Mouse (Mus musculus) G1E (cell line): Measurements from ENCODE around the gene Fev. TPM values are rescaled to one million over a fixed set of nuclear protein-coding genes. Genes with fewer than 3 reads are reported as not detected.

ENCODE experiments used
- ATAC-seq: 2 replicates; pipeline ENCODE4 v1.8.0; 2016; ENCODE audit warnings: mild to moderate bottlenecking; ENCODE audit not compliant: insufficient number of reproducible peaks, poor library complexity, low FRiP score, severe bottlenecking; ENCODE audit errors: extremely low read depth
- DNase-seq: peaks from one replicate; pipeline ENCODE4 v3.0.0; 2012; ENCODE audit warnings: low spot score
- H3K27me3 ChIP-seq: 2 replicates; pipeline ENCODE4 v1.6.1; 2012; ENCODE audit warnings: mild to moderate bottlenecking, low read length, inconsistent platforms; ENCODE audit not compliant: insufficient read depth
- H3K36me3 ChIP-seq: replicated peaks from 2 replicates; pipeline ENCODE3; 2012; ENCODE audit warnings: mild to moderate bottlenecking, inconsistent platforms
- H3K4me1 ChIP-seq: 2 replicates; pipeline ENCODE4 v1.6.1; 2012; ENCODE audit warnings: low read depth, low read length, inconsistent platforms, mixed read lengths; ENCODE audit not compliant: insufficient read depth
- H3K4me3 ChIP-seq: 2 replicates; pipeline ENCODE4 v1.5.1; 2012; ENCODE audit warnings: low read depth, mild to moderate bottlenecking, inconsistent platforms, low read length, moderate library complexity, mixed read lengths
- H3K9me3 ChIP-seq: replicated peaks from 2 replicates; pipeline ENCODE4 v1.6.1; 2012; ENCODE audit warnings: inconsistent platforms
- CTCF ChIP-seq: IDR thresholded peaks from 2 replicates; pipeline ENCODE4 v1.5.1; 2012; ENCODE audit warnings: low read depth, low read length, inconsistent platforms, mixed read lengths
- GATA1 ChIP-seq: IDR thresholded peaks from 2 replicates; pipeline ENCODE4 v1.6.1; 2012; ENCODE audit warnings: borderline replicate concordance, low read length, inconsistent platforms, mixed read lengths
- GATA2 ChIP-seq: IDR thresholded peaks from 2 replicates; pipeline ENCODE4 v1.6.1; 2012; ENCODE audit warnings: low read depth, low read length, inconsistent platforms, borderline replicate concordance
- POLR2AphosphoS5 ChIP-seq: IDR thresholded peaks from 2 replicates; pipeline ENCODE4 v1.6.1; 2012; ENCODE audit warnings: low read depth, low read length, inconsistent platforms; ENCODE audit not compliant: insufficient replicate concordance
- TAL1 ChIP-seq: conservative IDR thresholded peaks from 2 replicates; pipeline ENCODE4 v1.6.1; 2012; ENCODE audit warnings: low read depth, low read length, inconsistent platforms, mixed read lengths
- polyA plus RNA-seq: library from polyadenylated mRNA; stranded (reverse); fragments of >175 nt; gene quantifications from 2 replicates; pipeline ENCODE4 v1.2.3, GENCODE M21; 2012
- total RNA-seq, 2 experiments: library from RNA; stranded (forward) in 1 of 2; stranded (reverse) in 1 of 2; fragments of 200-1000 nt in 1 of 2; fragments of >200 nt in 1 of 2; fragmentation: Nextera tagmentation in 1 of 2; gene quantifications; 2 replicates each; pipeline ENCODE4 v1.2.3; 2014 to 2017

Fev gene
- total RNA-seq (2014; fragmentation: Nextera tagmentation) (not detected in 2 replicates), total RNA-seq (2017) (0.33 TPM in 1 of 2 replicates, not detected in the other), polyA plus RNA-seq (not detected in 2 replicates)

DNA sequence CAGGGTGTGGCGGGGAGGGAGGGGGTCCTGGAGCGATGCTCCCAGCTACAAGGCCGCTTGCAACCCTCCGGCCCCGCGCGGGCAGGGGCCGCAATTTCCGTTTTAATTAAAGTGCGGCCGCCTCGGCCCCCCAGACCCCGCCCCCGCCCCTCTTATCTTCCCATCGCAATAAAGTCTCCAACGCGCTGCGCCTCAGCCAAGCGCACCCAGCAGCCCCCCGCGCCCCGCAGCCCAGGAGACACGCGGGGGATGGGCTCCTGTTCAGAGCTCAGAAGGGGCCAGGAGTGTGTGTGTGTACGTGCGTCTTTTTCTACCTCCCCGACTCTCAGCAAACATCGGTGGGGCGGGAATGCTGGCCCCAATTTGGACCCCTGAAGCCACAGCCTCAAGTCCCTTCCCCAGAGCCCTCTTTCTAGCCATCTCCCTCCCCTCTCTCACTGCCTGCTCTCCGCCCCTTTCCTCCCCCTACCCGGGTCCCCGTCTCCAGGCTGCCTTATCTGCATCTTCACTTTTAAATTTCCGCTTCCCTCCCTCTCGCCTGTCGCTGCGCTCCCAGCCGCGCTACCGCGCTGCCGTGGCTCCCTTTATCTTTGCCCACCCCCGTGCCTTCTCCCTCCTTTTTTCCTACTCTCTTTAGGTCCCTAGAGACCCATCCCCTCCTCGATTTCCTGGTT, at the start of gene Fev:
Fev (minus strand) TSS at position 51 of the 674 bp plus-strand sequence.
- peaks cover 32% of the 10 kb centered on the region for H3K27me3 ChIP-seq
- H3K9me3 ChIP-seq: no peaks in the 10 kb centered on the region; the same call in 1 of the 2 replicates
- DNase-seq (no peak), ATAC-seq (no peak)
- peaks cover 10% of the 10 kb centered on the region for H3K4me1 ChIP-seq
- no peak within 1 kb of the TSS for H3K4me3 ChIP-seq
- no peaks in the 10 kb centered on the region for H3K36me3 ChIP-seq
- no peak for TF ChIP-seq POLR2AphosphoS5
- no peak for TF ChIP-seq TAL1
- TF ChIP-seq CTCF: no peak
- no peak for TF ChIP-seq GATA1
- TF ChIP-seq GATA2: no peak

DNA sequence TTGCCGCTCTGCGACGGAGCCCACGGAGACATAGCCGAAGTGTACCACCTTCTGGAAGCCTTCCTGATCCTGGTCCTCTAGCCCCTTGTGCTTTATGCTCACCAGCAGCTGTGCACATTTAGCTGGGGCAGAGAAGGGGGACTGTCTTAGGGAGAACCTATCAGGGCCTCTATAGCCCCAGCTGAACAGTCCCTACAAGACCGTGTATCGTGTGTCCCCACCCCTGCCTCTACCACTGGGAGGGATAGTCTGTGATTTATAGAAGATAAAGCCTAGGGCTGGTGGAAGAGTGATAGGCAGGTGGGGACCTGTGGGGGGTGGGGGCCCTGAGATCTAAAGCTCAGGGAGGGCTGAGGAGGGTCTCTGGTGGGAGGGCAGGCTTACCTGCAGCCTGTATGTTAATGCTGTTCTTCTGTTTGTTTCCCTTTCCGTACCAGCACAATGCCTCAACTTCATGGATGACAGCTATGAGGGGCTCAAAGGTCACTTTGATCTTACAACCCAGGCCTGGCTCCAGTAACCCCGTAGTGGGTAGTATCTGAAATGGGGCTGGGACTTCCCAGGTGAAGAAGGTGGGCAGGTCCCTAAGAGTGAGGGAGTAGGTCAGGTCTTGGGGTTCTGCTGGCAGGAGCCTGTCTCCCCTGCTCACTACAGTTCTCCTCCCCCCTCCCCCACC, 42.5 kb upstream of the Fev start:
- H3K27me3 ChIP-seq: peaks cover 7% of the 10 kb centered on the region; the same call in 1 of the 2 replicates
- no peaks in the 10 kb centered on the region for H3K4me1 ChIP-seq
- H3K36me3 ChIP-seq: no peaks in the 10 kb centered on the region
- H3K4me3 ChIP-seq: no peak overlapping the region
- no peaks in the 10 kb centered on the region for H3K9me3 ChIP-seq
- ATAC-seq: no peak
- no peak for DNase-seq
- TF ChIP-seq POLR2AphosphoS5 (no peak), CTCF (no peak), GATA1 (no peak)

DNA sequence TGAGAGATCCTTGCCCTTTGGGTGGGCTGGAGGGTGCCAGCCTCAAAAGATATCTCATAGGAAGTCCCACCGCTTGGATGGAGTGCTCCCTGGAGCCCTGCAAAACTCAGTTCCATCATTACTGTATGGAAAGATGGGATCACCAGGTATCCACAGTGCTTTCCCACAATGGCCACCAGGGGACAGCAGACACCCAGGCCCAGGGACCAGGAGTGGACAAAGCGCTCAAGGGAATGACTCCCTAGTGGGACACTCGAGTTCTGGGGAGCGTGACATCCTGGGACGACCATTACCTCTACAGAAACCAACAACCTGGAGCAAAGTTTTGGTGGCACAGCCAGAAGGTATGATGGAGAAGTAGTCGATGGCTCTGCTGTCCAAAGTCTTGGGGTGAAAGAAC, 41.5 kb upstream of the Fev start:
- Histone ChIP-seq H3K27me3 (peaks cover 7% of the 10 kb centered on the region; the same call in 1 of the 2 replicates), H3K36me3 (no peaks in the 10 kb centered on the region), H3K9me3 (no peaks in the 10 kb centered on the region), H3K4me3 (no peak overlapping the region), H3K4me1 (no peaks in the 10 kb centered on the region)
- ATAC-seq (no peak), DNase-seq (no peak)
- TF ChIP-seq CTCF (peak; percentile 85), GATA1 (no peak)

DNA sequence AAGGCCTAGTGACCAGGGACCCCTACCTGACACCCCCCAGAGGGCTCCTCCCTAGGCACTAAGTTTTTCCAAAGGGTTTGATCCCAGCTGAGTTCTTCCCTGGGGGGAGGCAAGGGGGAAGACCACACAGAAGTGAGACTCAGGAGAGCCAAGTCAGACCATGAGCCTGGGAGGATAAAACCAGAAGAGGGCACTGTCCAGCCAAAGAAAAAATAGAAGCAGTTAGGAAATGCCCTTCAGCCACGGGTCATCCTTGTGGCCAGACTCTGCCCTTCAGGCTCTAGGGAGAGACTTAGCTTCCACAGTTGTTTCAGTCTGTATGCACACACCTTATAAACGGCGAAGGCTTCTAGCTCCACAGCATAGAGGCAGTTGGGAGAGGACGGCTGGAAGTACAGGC, 39.2 kb upstream of the Fev start:
- TF ChIP-seq GATA2: no peak
- no peak for TF ChIP-seq CTCF
- TF ChIP-seq TAL1: no peak
- TF ChIP-seq GATA1: no peak
- TF ChIP-seq POLR2AphosphoS5: no peak
- H3K4me3 ChIP-seq: no peak overlapping the region
- DNase-seq (no peak), ATAC-seq (no peak)
- no peaks in the 10 kb centered on the region for H3K36me3 ChIP-seq
- H3K9me3 ChIP-seq: no peaks in the 10 kb centered on the region
- H3K4me1 ChIP-seq: no peaks in the 10 kb centered on the region
- peaks cover 7% of the 10 kb centered on the region; the same call in 1 of the 2 replicates for H3K27me3 ChIP-seq

DNA sequence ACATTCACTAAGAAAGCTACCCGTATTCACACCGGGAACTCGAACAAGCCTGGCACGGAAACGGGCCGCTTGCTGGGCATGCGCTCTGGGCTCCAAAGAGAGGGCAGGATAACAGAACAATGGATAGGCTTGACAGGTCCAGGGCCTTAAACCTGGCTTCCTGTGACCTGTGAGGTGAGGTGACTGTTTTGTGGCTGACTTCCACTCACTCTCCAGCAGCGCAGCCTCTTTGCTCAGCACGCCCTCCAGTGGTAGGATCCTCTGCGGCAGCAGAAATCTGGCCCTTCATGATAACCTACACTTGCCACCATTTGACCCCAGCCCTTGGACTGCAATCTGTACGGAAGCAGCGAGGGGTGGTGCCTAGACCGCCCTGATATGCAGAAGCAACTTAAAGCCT, 30.5 kb upstream of the Fev start:
- ATAC-seq (no peak), DNase-seq (no peak)
- H3K27me3 ChIP-seq: peaks cover 2% of the 10 kb centered on the region; the same call in 1 of the 2 replicates
- no peak overlapping the region for H3K4me3 ChIP-seq
- H3K4me1 ChIP-seq: peaks cover 3% of the 10 kb centered on the region; the same call in 1 of the 2 replicates
- peaks cover 3% of the 10 kb centered on the region; the same call in 1 of the 2 replicates for H3K9me3 ChIP-seq
- TF ChIP-seq CTCF (no peak), GATA2 (no peak), TAL1 (no peak), GATA1 (no peak), POLR2AphosphoS5 (no peak)
- no peaks in the 10 kb centered on the region for H3K36me3 ChIP-seq

DNA sequence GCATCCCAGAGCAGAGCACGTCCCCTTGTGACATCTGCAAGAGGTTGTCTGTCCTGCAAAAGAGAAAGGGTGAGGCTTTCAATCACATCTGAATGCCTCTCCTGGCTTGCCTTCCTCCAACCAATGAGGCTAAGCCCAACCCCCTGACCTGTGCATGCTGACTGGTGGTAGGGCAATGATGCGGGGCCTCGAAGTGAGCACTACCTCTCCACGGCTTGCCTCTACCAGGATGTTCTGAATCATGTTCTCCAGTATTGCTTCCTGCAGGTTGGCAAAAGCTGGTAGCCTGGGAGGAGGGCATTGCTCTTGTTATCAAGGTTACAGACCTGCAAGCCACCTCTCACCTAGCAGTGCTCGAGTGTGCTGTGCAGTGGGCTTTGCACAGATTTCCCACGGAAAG, 17.0 kb upstream of the Fev start:
- Histone ChIP-seq H3K4me3 (no peak overlapping the region), H3K4me1 (no peaks in the 10 kb centered on the region), H3K36me3 (no peaks in the 10 kb centered on the region), H3K27me3 (peaks cover 13% of the 10 kb centered on the region; the same call in 1 of the 2 replicates), H3K9me3 (no peaks in the 10 kb centered on the region)
- no peak for ATAC-seq
- DNase-seq: no peak
- no peak for TF ChIP-seq TAL1
- no peak for TF ChIP-seq GATA2
- TF ChIP-seq CTCF: no peak
- TF ChIP-seq POLR2AphosphoS5: no peak
- no peak for TF ChIP-seq GATA1
